Mouse (Mus musculus) granulocyte monocyte progenitor cell, adult 5-6 weeks (primary cell): ENCODE results near the gene Gm8297. TPM values are rescaled to one million over a fixed set of nuclear protein-coding genes. Genes with fewer than 3 reads are reported as not detected.
"Not testable (repeated sequence)": the region's sequence is repeated elsewhere in the genome, so short reads cannot be mapped to it uniquely, and the experiment has no call there.

Experiments used
- ATAC-seq: replicated peaks from 2 replicates; pipeline ENCODE4 v1.8.0; 2016; ENCODE audit warnings: mild to moderate bottlenecking, moderate TSS enrichment, inconsistent platforms; ENCODE audit not compliant: poor library complexity, severe bottlenecking
- total RNA-seq, 2 experiments: library from RNA; stranded (forward) in 1 of 2; stranded (reverse) in 1 of 2; fragments of 200-712, 200-1000 nt in 1 of 2; fragments of >200 nt in 1 of 2; fragmentation: Nextera tagmentation in 1 of 2; gene quantifications; 2 replicates each; pipeline ENCODE4 v1.2.3; 2014 to 2017

The Gm8297 gene
- not detected in 2 replicates for total RNA-seq (2014; fragmentation: Nextera tagmentation)
- not detected in 2 replicates for total RNA-seq (2017)

GRCm38 (mm10) chr14:4983635-4984034, at the start of gene Gm8297:
Gene Gm8297 (plus strand): TSS chr14:4983935.
- not testable (repeated sequence) for ATAC-seq

GRCm38 (mm10) chr14:5015591-5015990, 31.9 kb downstream of the Gm8297 start, which contains the start of gene Gm3298:
Gene Gm3298 (plus strand): TSS chr14:5015891.
- ATAC-seq: not testable (repeated sequence)

Other genes with a start within 250 kb of the Gm8297 start
- not detected in 2 replicates for gene Gm9602, start 207.6 kb upstream of the Gm8297 start, total RNA-seq (2014; fragmentation: Nextera tagmentation)
- not detected in 2 replicates for gene Gm9602, start 207.6 kb upstream of the Gm8297 start, total RNA-seq (2017)
- not detected in 2 replicates for gene Gm3269, start 145.8 kb upstream of the Gm8297 start, total RNA-seq (2014; fragmentation: Nextera tagmentation)
- not detected in 2 replicates for gene Gm3269, start 145.8 kb upstream of the Gm8297 start, total RNA-seq (2017)
- not detected in 2 replicates for gene Gm3264, start 128.4 kb upstream of the Gm8297 start, total RNA-seq (2014; fragmentation: Nextera tagmentation)
- gene Gm3264, start 128.4 kb upstream of the Gm8297 start, total RNA-seq (2017): not detected in 2 replicates
- gene Gm3278, start 91.5 kb upstream of the Gm8297 start, total RNA-seq (2014; fragmentation: Nextera tagmentation): not detected in 2 replicates
- not detected in 2 replicates for gene Gm3278, start 91.5 kb upstream of the Gm8297 start, total RNA-seq (2017)
- gene Gm3298, start 32.0 kb downstream of the Gm8297 start, total RNA-seq (2014; fragmentation: Nextera tagmentation): not detected in 2 replicates
- not detected in 2 replicates for gene Gm3298, start 32.0 kb downstream of the Gm8297 start, total RNA-seq (2017)
- not detected in 2 replicates for gene 4930555G01Rik, start 66.7 kb downstream of the Gm8297 start, total RNA-seq (2014; fragmentation: Nextera tagmentation)
- gene 4930555G01Rik, start 66.7 kb downstream of the Gm8297 start, total RNA-seq (2017): not detected in 2 replicates
- not detected in 2 replicates for gene Gm8281, start 87.1 kb downstream of the Gm8297 start, total RNA-seq (2014; fragmentation: Nextera tagmentation)
- not detected in 2 replicates for gene Gm8281, start 87.1 kb downstream of the Gm8297 start, total RNA-seq (2017)
- gene Gm8279, start 147.6 kb downstream of the Gm8297 start, total RNA-seq (2014; fragmentation: Nextera tagmentation): not detected in 2 replicates
- gene Gm8279, start 147.6 kb downstream of the Gm8297 start, total RNA-seq (2017): not detected in 2 replicates
- gene Gm3317, start 180.6 kb downstream of the Gm8297 start, total RNA-seq (2014; fragmentation: Nextera tagmentation): not detected in 2 replicates
- gene Gm3317, start 180.6 kb downstream of the Gm8297 start, total RNA-seq (2017): not detected in 2 replicates
- gene Gm8271, start 201.9 kb downstream of the Gm8297 start, total RNA-seq (2014; fragmentation: Nextera tagmentation): not detected in 2 replicates
- gene Gm8271, start 201.9 kb downstream of the Gm8297 start, total RNA-seq (2017): not detected in 2 replicates